Mouse (Mus musculus) erythroblast, embryonic 14.5 days (primary cell): ENCODE results near the gene Sdk1.

Source experiments
- GATA1 ChIP-seq: IDR thresholded peaks from 2 replicates; pipeline ENCODE4 v1.6.1; 2012; ENCODE audit warnings: low read length, inconsistent platforms, mixed read lengths
- TAL1 ChIP-seq: IDR thresholded peaks from 3 replicates; pipeline ENCODE4 v1.6.1; 2012; ENCODE audit warnings: low read length, inconsistent platforms, mixed read lengths

DNA sequence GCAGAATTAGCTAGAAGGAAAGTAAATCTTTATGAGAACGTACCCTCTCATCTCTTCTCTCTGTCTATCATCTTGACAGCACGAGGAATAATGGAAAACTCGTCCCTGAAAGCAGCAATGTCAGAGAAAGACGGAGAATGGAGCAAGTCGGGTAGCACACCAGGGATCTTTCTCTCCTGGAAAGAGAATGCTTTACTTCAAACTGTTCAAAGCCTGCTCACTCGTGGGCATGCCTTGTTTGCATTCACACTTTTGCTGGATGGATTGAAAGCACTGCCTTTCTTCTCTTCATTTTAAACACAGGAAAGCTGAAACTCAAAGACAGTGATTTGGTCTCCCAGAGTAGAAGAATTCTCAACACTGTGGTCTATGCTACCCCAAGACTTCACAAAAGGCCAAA is 1020.8 kb downstream of the Sdk1 start:
- TF ChIP-seq TAL1 (no peak), GATA1 (no peak)
